ENCODE assay signal across 8 mouse cellular contexts in genomic region chr7:3301628-3302555, GRCm38 (mm10). TPM values are rescaled to one million over a fixed set of nuclear protein-coding genes. Genes with fewer than 3 reads are reported as not detected.
DNase-seq lines count a peak whose midpoint lies in the region; ATAC-seq and TF ChIP-seq lines count a peak whose summit lies in the region.

No protein-coding gene starts in this region.

- peaks cover 7% of the 10 kb centered on the region for H3K4me1 ChIP-seq in intestine, postnatal 0 days (replicated peaks; ENCODE audit: control insufficient read depth, insufficient read depth, low read length)

- TF ChIP-seq CTCF in left cerebral cortex, adult 2 months (IDR thresholded peaks at IDR 0.05) = no peak
- TF ChIP-seq CTCF in intestine, postnatal 0 days (IDR thresholded peaks at IDR 0.05; ENCODE audit: low read depth) = no peak

- H3K9me3 ChIP-seq in intestine, postnatal 0 days (ENCODE audit: control insufficient read depth) = no peaks in the 10 kb centered on the region

- H3K27ac ChIP-seq in left cerebral cortex, adult 2 months = peak overlapping the region; percentile 67
- H3K27ac ChIP-seq in intestine, postnatal 0 days (ENCODE audit: low read depth, low read length) = no peak overlapping the region

- ATAC-seq in intestine, postnatal 0 days = 0 out of 2 replicates have a peak, but pooled peaks have one; percentile 39
- ATAC-seq in erythroid progenitor cell, adult 5-6 weeks (replicated peaks; ENCODE audit: low FRiP score, poor library complexity, severe bottlenecking) = no peak

- intact Hi-C loops in left cerebral cortex, adult 2 months (cut with DNase I) = loop anchor here (5.0 to 10.0 kb wide), 2 partner anchors 40 to 77 kb away; no protein-coding TSS in a partner anchor

- H3K4me3 ChIP-seq in left cerebral cortex, adult 2 months = peak overlapping the region; percentile 74
- H3K4me3 ChIP-seq in intestine, postnatal 0 days (ENCODE audit: low read depth, low read length) = peak overlapping the region; percentile 36

- peak overlapping the region; percentile 75 for H3K4me2 ChIP-seq in intestine, postnatal 0 days (replicated peaks; ENCODE audit: low read depth)

- peaks cover 33% of the 10 kb centered on the region for H3K27me3 ChIP-seq in intestine, postnatal 0 days (replicated peaks; ENCODE audit: control insufficient read depth, insufficient read depth, low read length)

- peak; percentile 33 to 53 for DNase-seq in left cerebral cortex, adult 2 months (ENCODE audit: extremely low spot score in 1 of 2, low spot score in 2 of 2)
- DNase-seq in left cerebral cortex, adult 11 months (ENCODE audit: low spot score) = no peak
- peak; percentile 57 for DNase-seq in cerebellum, adult 9-11 months
- peak; percentile 38 to 55 for DNase-seq in frontal cortex, postnatal 36 days (ENCODE audit: low spot score in 2 of 2)
- DNase-seq in lung, postnatal 4 days = peak; percentile 59 to 61
- DNase-seq in thymus, adult 18-20 months = no peak

- H3K36me3 ChIP-seq in intestine, postnatal 0 days (ENCODE audit: control insufficient read depth, insufficient read depth) = peaks cover 25% of the 10 kb centered on the region

- peak overlapping the region; percentile 43; the same call in 1 of the 2 replicates for H3K9ac ChIP-seq in intestine, postnatal 0 days (ENCODE audit: low read depth, low read length)

- 6% methylated on average over 33 of the region's 33 CpGs for WGBS in intestine, postnatal 0 days

RNA-seq across cellular contexts. Expression of gene Prkcg, which starts 12.9 kb away (rescaled TPM):
- 100 to 1,000 TPM; 262 to 263 TPM for total RNA-seq in left cerebral cortex, adult 2 months (2021)
- polyA plus RNA-seq in intestine, postnatal 0 days (2015; fragmentation: Nextera tagmentation; extraction: Ambion mirVana) = 0.10 and 0.57 TPM in 2 replicates
- 0.84 and 6.8 TPM in 2 replicates for total RNA-seq in erythroid progenitor cell, adult 5-6 weeks (2015; ENCODE audit: low replicate concordance)
- not detected in 2 replicates for total RNA-seq in erythroid progenitor cell, adult 5-6 weeks (2017; ENCODE audit: low replicate concordance)

RNA-seq across cellular contexts. Expression of gene Myadm, which starts 13.0 kb away (rescaled TPM):
- total RNA-seq in left cerebral cortex, adult 2 months (2021) = 10 to 100 TPM; 61.9 to 62.1 TPM
- polyA plus RNA-seq in intestine, postnatal 0 days (2015; fragmentation: Nextera tagmentation; extraction: Ambion mirVana) = 71.3 and 75.3 TPM in 2 replicates
- total RNA-seq in erythroid progenitor cell, adult 5-6 weeks (2015; ENCODE audit: low replicate concordance) = 12.6 and 13.0 TPM in 2 replicates
- total RNA-seq in erythroid progenitor cell, adult 5-6 weeks (2017; ENCODE audit: low replicate concordance) = 5.3 and 6.4 TPM in 2 replicates

RNA-seq across cellular contexts. Expression of gene Cacng7, which starts 30.9 kb away (rescaled TPM):
- 100 to 1,000 TPM; 180 to 201 TPM for total RNA-seq in left cerebral cortex, adult 2 months (2021)
- polyA plus RNA-seq in intestine, postnatal 0 days (2015; fragmentation: Nextera tagmentation; extraction: Ambion mirVana) = 0.63 and 0.86 TPM in 2 replicates
- not detected in 2 replicates for total RNA-seq in erythroid progenitor cell, adult 5-6 weeks (2015; ENCODE audit: low replicate concordance)
- 2.1 TPM in 1 of 2 replicates, not detected in the other for total RNA-seq in erythroid progenitor cell, adult 5-6 weeks (2017; ENCODE audit: low replicate concordance)

RNA-seq across cellular contexts. Expression of gene Nlrp12, which starts 52.4 kb away (rescaled TPM):
- total RNA-seq in left cerebral cortex, adult 2 months (2021) = under 1 TPM in 1 of 2 experiments, not detected in 1; 0.11 TPM
- polyA plus RNA-seq in intestine, postnatal 0 days (2015; fragmentation: Nextera tagmentation; extraction: Ambion mirVana) = not detected in 2 replicates
- 0.72 TPM in 1 of 2 replicates, not detected in the other for total RNA-seq in erythroid progenitor cell, adult 5-6 weeks (2015; ENCODE audit: low replicate concordance)
- 1.0 TPM in 1 of 2 replicates, not detected in the other for total RNA-seq in erythroid progenitor cell, adult 5-6 weeks (2017; ENCODE audit: low replicate concordance)

Comparison
In these comparisons a context has a peak if more than half of its experiments do, and no peak if none do; other contexts are left out.
1. DNase-seq: peak in left cerebral cortex, adult 2 months (2 of 2), cerebellum, adult 9-11 months (single experiment), frontal cortex, postnatal 36 days (2 of 2) and lung, postnatal 4 days (2 of 2); none in left cerebral cortex, adult 11 months (single experiment) and thymus, adult 18-20 months (0 of 2).
2. RNA of gene Prkcg, which starts 12.9 kb away (total RNA-seq): 262 to 263 TPM in left cerebral cortex, adult 2 months; 0.84 to 6.8 TPM in erythroid progenitor cell, adult 5-6 weeks; every median in the first group is over 10 times any median in the second.
3. RNA of gene Myadm, which starts 13.0 kb away (total RNA-seq): 61.9 to 62.1 TPM in left cerebral cortex, adult 2 months; 5.3 to 13.0 TPM in erythroid progenitor cell, adult 5-6 weeks; every median in the first group is over 4 times any median in the second.
4. RNA of gene Cacng7, which starts 30.9 kb away (total RNA-seq): 180 to 201 TPM in left cerebral cortex, adult 2 months; 2.1 TPM in erythroid progenitor cell, adult 5-6 weeks; every median in the first group is over 10 times any median in the second.